Mouse (Mus musculus): Measurements from ENCODE around the gene Zfp94.

GRCm38 (mm10) chr7:24325675-24326128, 9.2 kb upstream of the Zfp94 start:
- TF ChIP-seq CTCF (conservative IDR thresholded peaks at IDR 0.05; ENCODE audit: low read length), result no peak
- TF ChIP-seq POU5F1 (IDR thresholded peaks at IDR 0.05; ENCODE audit: borderline replicate concordance, low read length), result no peak
